Comparison of ENCODE assay signal across 9 mouse cellular contexts in genomic region chr4:134557626-134558249, GRCm38 (mm10). TPM values are rescaled to one million over a fixed set of nuclear protein-coding genes. Genes with fewer than 3 reads are reported as not detected.
DNase-seq lines count a peak whose midpoint lies in the region; ATAC-seq and TF ChIP-seq lines count a peak whose summit lies in the region.
"Had no signal": no experiment of that assay in that cellular context is flagged by ENCODE, and none has a peak within 500 bp of the region (broad histone marks: within the 10 kb centered on the region; RNA-seq: fewer than 3 reads in every experiment).

No protein-coding gene starts in this region.

- H3K4me2 ChIP-seq in limb, embryonic 14.5 days (replicated peaks; ENCODE audit: low read depth, low read length, severe bottlenecking), result no peak overlapping the region
- H3K4me2 ChIP-seq: kidney, embryonic 15.5 days had no signal

- H3K27me3 ChIP-seq in limb, embryonic 14.5 days (ENCODE audit: control insufficient read depth, insufficient read depth, low read length), result no peaks in the 10 kb centered on the region
- H3K27me3 ChIP-seq: kidney, embryonic 15.5 days had no signal

- H3K27ac ChIP-seq in limb, embryonic 14.5 days (replicated peaks; ENCODE audit: low read depth, low read length), result 0 out of 2 replicates have a peak overlapping the region, but pooled peaks have one; percentile 40
- H3K27ac ChIP-seq: kidney, embryonic 15.5 days had no signal

- H3K9me3 ChIP-seq in limb, embryonic 14.5 days (ENCODE audit: control insufficient read depth, low read length), result no peaks in the 10 kb centered on the region
- H3K9me3 ChIP-seq: kidney, embryonic 15.5 days had no signal

- H3K4me1 ChIP-seq in limb, embryonic 14.5 days (ENCODE audit: control insufficient read depth, insufficient read depth, low read length), result peaks cover 9% of the 10 kb centered on the region

- no peak overlapping the region for H3K4me3 ChIP-seq in limb, embryonic 14.5 days (replicated peaks; ENCODE audit: low read length)
- H3K4me3 ChIP-seq: kidney, embryonic 15.5 days had no signal

- TF ChIP-seq POLR2A in limb, embryonic 14.5 days (IDR thresholded peaks at IDR 0.05; ENCODE audit: borderline replicate concordance, extremely low read depth, insufficient read depth, insufficient read length), result no peak

- DNase-seq in gastrocnemius, postnatal 25 days, result peak; percentile 57
- DNase-seq in gastrocnemius, postnatal 4 days (ENCODE audit: low spot score in 2 of 2), result no peak
- DNase-seq in thymus, postnatal 0 days (ENCODE audit: low spot score), result peak; percentile 37
- no peak for DNase-seq in thymus, postnatal 36 days
- peak; percentile 42 for DNase-seq in limb, embryonic 14.5 days (ENCODE audit: low spot score)
- no peak for DNase-seq in urinary bladder, adult 2 months (ENCODE audit: low spot score)
- DNase-seq in left cerebral cortex, adult 11 months (ENCODE audit: low spot score), result no peak
- DNase-seq in MN1 (ENCODE audit: low spot score), result no peak

- H3K36me3 ChIP-seq in limb, embryonic 14.5 days (ENCODE audit: control insufficient read depth, insufficient read depth, low read length), result no peaks in the 10 kb centered on the region
- H3K36me3 ChIP-seq: kidney, embryonic 15.5 days had no signal

- no peak overlapping the region for H3K9ac ChIP-seq in limb, embryonic 14.5 days (ENCODE audit: low read depth, low read length, severe bottlenecking)
- H3K9ac ChIP-seq: kidney, embryonic 15.5 days had no signal

- peak; percentile 43; the same call in 1 of the 2 replicates for ATAC-seq in limb, embryonic 14.5 days (ENCODE audit: low FRiP score, low read depth)

- 11% methylated on average over 15 of the region's 16 CpGs for WGBS in limb, embryonic 14.5 days

RNA-seq across cellular contexts. Expression of gene Selenon, which starts 5.8 kb away (rescaled TPM):
- total RNA-seq in gastrocnemius, postnatal 25 days (2021), result 1 to 10 TPM; 6.5 to 7.2 TPM
- 10 to 100 TPM; 43.5 to 45.4 TPM for total RNA-seq in gastrocnemius, postnatal 4 days (2021)
- 4.8 and 6.8 TPM in 2 replicates for polyA plus RNA-seq in thymus, postnatal 0 days (2015; fragmentation: Nextera tagmentation; extraction: Ambion mirVana)
- polyA plus RNA-seq in limb, embryonic 14.5 days (2012; rRNA removed), result 68.5 and 86.7 TPM in 2 replicates
- 48.5 and 75.4 TPM in 2 replicates for polyA plus RNA-seq in limb, embryonic 14.5 days (2014; fragmentation: Nextera tagmentation; extraction: Ambion mirVana)
- 25.8 and 33.1 TPM in 2 replicates for polyA plus RNA-seq in urinary bladder, adult 2 months (2012; rRNA removed)

RNA-seq across cellular contexts. Expression of gene Mtfr1l, which starts 22.6 kb away (rescaled TPM):
- total RNA-seq in gastrocnemius, postnatal 25 days (2021), result 100 to 1,000 TPM; 120 to 122 TPM
- total RNA-seq in gastrocnemius, postnatal 4 days (2021), result 100 to 1,000 TPM in 1 of 2 experiments, 10 to 100 TPM in 1; 99.7 to 104 TPM
- polyA plus RNA-seq in thymus, postnatal 0 days (2015; fragmentation: Nextera tagmentation; extraction: Ambion mirVana), result 98.6 and 104 TPM in 2 replicates
- 111 and 132 TPM in 2 replicates for polyA plus RNA-seq in limb, embryonic 14.5 days (2012; rRNA removed)
- 123 and 140 TPM in 2 replicates for polyA plus RNA-seq in limb, embryonic 14.5 days (2014; fragmentation: Nextera tagmentation; extraction: Ambion mirVana)
- polyA plus RNA-seq in urinary bladder, adult 2 months (2012; rRNA removed), result 153 and 165 TPM in 2 replicates

RNA-seq across cellular contexts. Expression of gene Aunip, which starts 46.9 kb away (rescaled TPM):
- not detected for total RNA-seq in gastrocnemius, postnatal 25 days (2021)
- total RNA-seq in gastrocnemius, postnatal 4 days (2021), result 1 to 10 TPM; 1.9 to 2.1 TPM
- polyA plus RNA-seq in thymus, postnatal 0 days (2015; fragmentation: Nextera tagmentation; extraction: Ambion mirVana), result 14.3 and 16.7 TPM in 2 replicates
- 6.7 and 10.3 TPM in 2 replicates for polyA plus RNA-seq in limb, embryonic 14.5 days (2012; rRNA removed)
- polyA plus RNA-seq in limb, embryonic 14.5 days (2014; fragmentation: Nextera tagmentation; extraction: Ambion mirVana), result 3.5 and 3.6 TPM in 2 replicates
- polyA plus RNA-seq in urinary bladder, adult 2 months (2012; rRNA removed), result 0.44 and 0.72 TPM in 2 replicates

Comparison
In these comparisons a context has a peak if more than half of its experiments do, and no peak if none do; other contexts are left out.
1. DNase-seq: peak in gastrocnemius, postnatal 25 days (single experiment), thymus, postnatal 0 days (single experiment) and limb, embryonic 14.5 days (single experiment); none in gastrocnemius, postnatal 4 days (0 of 2), thymus, postnatal 36 days (0 of 2), urinary bladder, adult 2 months (single experiment), left cerebral cortex, adult 11 months (single experiment) and MN1 (single experiment).